Mouse (Mus musculus) MEL (cell line): Measurements from ENCODE around the gene Gm5269. TPM values are rescaled to one million over a fixed set of nuclear protein-coding genes. Genes with fewer than 3 reads are reported as not detected.

Experiments used
- DNase-seq: peaks from one replicate; pipeline ENCODE4 v3.0.0; 2011; ENCODE audit warnings: low read depth, low spot score
- H3K27ac ChIP-seq: 2 replicates; pipeline ENCODE4 v1.5.1; 2012; ENCODE audit warnings: low read depth, mild to moderate bottlenecking, control low read depth, low read length, moderate library complexity; ENCODE audit not compliant: control insufficient read depth
- H3K27me3 ChIP-seq, 2 experiments: fragments of 150-350 bp in 1 of 2; sonication (generic) in 1 of 2; 2 replicates each; pipeline ENCODE4 v1.6.1; 2012; ENCODE audit warnings: low read length in 2 of 2, mild to moderate bottlenecking in 2 of 2, improper control_type of control experiment in 1 of 2, moderate library complexity in 1 of 2; ENCODE audit not compliant: insufficient read depth in 2 of 2, control insufficient read depth in 1 of 2
- H3K36me3 ChIP-seq, 2 experiments: 2 replicates each; pipeline ENCODE4 v1.6.1; 2012 to 2014; ENCODE audit warnings: low read length in 2 of 2, improper control_type of control experiment in 1 of 2, inconsistent platforms in 1 of 2, mild to moderate bottlenecking in 1 of 2; ENCODE audit not compliant: insufficient read depth in 2 of 2, control insufficient read depth in 1 of 2
- H3K4me1 ChIP-seq, 2 experiments: fragments of 150-350 bp in 1 of 2; sonication (generic) in 1 of 2; 2 replicates each; pipeline ENCODE4 v1.6.1; 2012; ENCODE audit warnings: low read length in 2 of 2, improper control_type of control experiment in 1 of 2, mild to moderate bottlenecking in 1 of 2; ENCODE audit not compliant: insufficient read depth in 2 of 2, control insufficient read depth in 1 of 2
- H3K4me3 ChIP-seq, 2 experiments: fragments of 150-350 bp in 1 of 2; sonication (generic) in 1 of 2; 2 replicates each; pipeline ENCODE4 v1.5.1; 2012; ENCODE audit warnings: low read depth in 2 of 2, low read length in 2 of 2, mild to moderate bottlenecking in 2 of 2, moderate library complexity in 2 of 2, control low read depth in 1 of 2, improper control_type of control experiment in 1 of 2; ENCODE audit not compliant: control insufficient read depth in 1 of 2, insufficient read depth in 1 of 2
- H3K79me2 ChIP-seq: 2 replicates; pipeline ENCODE4 v1.6.1; 2012; ENCODE audit warnings: mild to moderate bottlenecking, low read length, moderate library complexity; ENCODE audit not compliant: control insufficient read depth, poor library complexity, insufficient read depth
- H3K9ac ChIP-seq: 2 replicates; pipeline ENCODE4 v1.6.1; 2012; ENCODE audit warnings: low read depth, mild to moderate bottlenecking, control low read depth, low read length, moderate library complexity; ENCODE audit not compliant: control insufficient read depth, poor library complexity, severe bottlenecking
- H3K9me3 ChIP-seq: fragments of 150-350 bp; sonication (generic); replicated peaks from 2 replicates; pipeline ENCODE4 v1.6.1; 2012; ENCODE audit warnings: mild to moderate bottlenecking, low read length, improper control_type of control experiment, moderate library complexity; ENCODE audit not compliant: insufficient read depth
- CHD1 ChIP-seq: IDR thresholded peaks from 2 replicates; pipeline ENCODE4 v1.6.1; 2012; ENCODE audit warnings: low read depth, mild to moderate bottlenecking, inconsistent platforms, low read length, improper control_type of control experiment
- CTCF ChIP-seq, 3 experiments: IDR thresholded peaks in 2 of 3; conservative IDR thresholded peaks in 1 of 3; 2 replicates each; pipeline ENCODE4 v1.5.1; 2011 to 2012; ENCODE audit warnings: low read length in 3 of 3, low read depth in 2 of 3, mild to moderate bottlenecking in 2 of 3, improper control_type of control experiment in 1 of 3, inconsistent platforms in 1 of 3, mixed read lengths in 1 of 3, moderate library complexity in 1 of 3; ENCODE audit not compliant: control insufficient read depth in 1 of 3, insufficient read depth in 1 of 3, poor library complexity in 1 of 3, severe bottlenecking in 1 of 3
- EP300 ChIP-seq, 2 experiments: IDR thresholded peaks; 2 replicates each; pipeline ENCODE4 v1.6.1; 2011; ENCODE audit warnings: improper control_type of control experiment in 2 of 2, low read length in 2 of 2, low read depth in 1 of 2, mild to moderate bottlenecking in 1 of 2
- GABPA ChIP-seq: IDR thresholded peaks from 2 replicates; pipeline ENCODE4 v1.6.1; 2012; ENCODE audit warnings: low read depth, mild to moderate bottlenecking, inconsistent platforms, low read length, improper control_type of control experiment, moderate library complexity
- MAFK ChIP-seq: IDR thresholded peaks from 2 replicates; pipeline ENCODE4 v1.6.1; 2011; ENCODE audit warnings: low read depth, mild to moderate bottlenecking, low read length, improper control_type of control experiment, borderline replicate concordance
- MAX ChIP-seq: IDR thresholded peaks from 2 replicates; pipeline ENCODE4 v1.6.1; 2011; ENCODE audit warnings: low read length, improper control_type of control experiment
- MXI1 ChIP-seq: IDR thresholded peaks from 2 replicates; pipeline ENCODE4 v1.6.1; 2011; ENCODE audit warnings: mild to moderate bottlenecking, low read depth, low read length, improper control_type of control experiment
- NELFE ChIP-seq: IDR thresholded peaks from 2 replicates; pipeline ENCODE4 v1.6.1; 2011; ENCODE audit warnings: low read depth, low read length, improper control_type of control experiment
- NRF1 ChIP-seq: IDR thresholded peaks from 2 replicates; pipeline ENCODE4 v1.6.1; 2014; ENCODE audit warnings: low read depth, mild to moderate bottlenecking, inconsistent platforms, low read length, improper control_type of control experiment, moderate library complexity; ENCODE audit not compliant: poor library complexity, insufficient read depth, severe bottlenecking
- POLR2A ChIP-seq, 2 experiments: IDR thresholded peaks; 2 replicates each; pipeline ENCODE4 v1.6.1; 2011 to 2012; ENCODE audit warnings: low read length in 2 of 2, mild to moderate bottlenecking in 2 of 2, control low read depth in 1 of 2, improper control_type of control experiment in 1 of 2, low read depth in 1 of 2, moderate library complexity in 1 of 2; ENCODE audit not compliant: control insufficient read depth in 1 of 2, insufficient read depth in 1 of 2, poor library complexity in 1 of 2
- POLR2AphosphoS2 ChIP-seq: IDR thresholded peaks from 2 replicates; pipeline ENCODE4 v1.6.1; 2011; ENCODE audit warnings: low read length, improper control_type of control experiment
- TCF12 ChIP-seq: IDR thresholded peaks from 2 replicates; pipeline ENCODE4 v1.6.1; 2014; ENCODE audit warnings: low read depth, mild to moderate bottlenecking, inconsistent platforms, low read length, improper control_type of control experiment, moderate library complexity
- UBTF ChIP-seq: IDR thresholded peaks from 2 replicates; pipeline ENCODE4 v1.6.1; 2012; ENCODE audit warnings: low read depth, mild to moderate bottlenecking, inconsistent platforms, low read length, improper control_type of control experiment, moderate library complexity, borderline replicate concordance; ENCODE audit not compliant: insufficient read depth
- USF1 ChIP-seq: IDR thresholded peaks from 2 replicates; pipeline ENCODE4 v1.6.1; 2014; ENCODE audit warnings: low read depth, mild to moderate bottlenecking, inconsistent platforms, low read length, improper control_type of control experiment, moderate library complexity
- ZC3H11A ChIP-seq: IDR thresholded peaks from 2 replicates; pipeline ENCODE4 v1.6.1; 2012; ENCODE audit warnings: low read depth, mild to moderate bottlenecking, inconsistent platforms, low read length, improper control_type of control experiment
- ZKSCAN1 ChIP-seq: IDR thresholded peaks from 2 replicates; pipeline ENCODE4 v1.6.1; 2012; ENCODE audit warnings: low read depth, mild to moderate bottlenecking, inconsistent platforms, low read length, improper control_type of control experiment, moderate library complexity
- ZNF384 ChIP-seq: IDR thresholded peaks from 2 replicates; pipeline ENCODE4 v1.6.1; 2012; ENCODE audit warnings: low read depth, mild to moderate bottlenecking, inconsistent platforms, low read length, improper control_type of control experiment
- polyA plus RNA-seq, 2 experiments: library from polyadenylated mRNA; stranded (reverse) in 1 of 2; unstranded in 1 of 2; fragments of >175 nt in 1 of 2; fragments of >200 nt in 1 of 2; gene quantifications; 2 replicates each; pipeline versions ENCODE4 v1.2.1 to v1.2.4; 2012; ENCODE audit warnings: low replicate concordance in 2 of 2, low read depth in 1 of 2; ENCODE audit not compliant: insufficient read length in 2 of 2, insufficient read depth in 1 of 2, missing spikeins in 1 of 2
- total RNA-seq: library from RNA; depleted of rRNA; stranded (reverse); fragments of 300-350 nt; gene quantifications from 2 replicates; pipeline ENCODE4 v1.2.3, GENCODE M21; 2012

Gm5269 gene
- total and polyA plus RNA-seq, 3 experiments: 0.67 TPM; not detected in 2

GRCm38 (mm10) chr1:45916174-45916573, 26.1 kb upstream of the Gm5269 start:
- no peak for TF ChIP-seq ZC3H11A
- TF ChIP-seq NRF1: no peak
- no peak for TF ChIP-seq ZKSCAN1
- no peak for TF ChIP-seq NELFE
- TF ChIP-seq CTCF (IDR thresholded peaks at IDR 0.05 in 2 of 3, conservative IDR thresholded peaks at IDR 0.05 in 1 of 3; ENCODE audit: control insufficient read depth in 1 of 3, insufficient read depth in 1 of 3, low read depth in 2 of 3, low read length in 3 of 3, poor library complexity in 1 of 3, severe bottlenecking in 1 of 3): no peak
- no peak for TF ChIP-seq UBTF
- TF ChIP-seq MAFK: no peak
- TF ChIP-seq POLR2AphosphoS2: no peak
- no peak for TF ChIP-seq MAX
- TF ChIP-seq CHD1: no peak
- H3K36me3 ChIP-seq: peaks cover 3 to 35% of the 10 kb centered on the region in 2 experiments; a peak in 3 of 4 replicates
- no peak for DNase-seq

DNA sequence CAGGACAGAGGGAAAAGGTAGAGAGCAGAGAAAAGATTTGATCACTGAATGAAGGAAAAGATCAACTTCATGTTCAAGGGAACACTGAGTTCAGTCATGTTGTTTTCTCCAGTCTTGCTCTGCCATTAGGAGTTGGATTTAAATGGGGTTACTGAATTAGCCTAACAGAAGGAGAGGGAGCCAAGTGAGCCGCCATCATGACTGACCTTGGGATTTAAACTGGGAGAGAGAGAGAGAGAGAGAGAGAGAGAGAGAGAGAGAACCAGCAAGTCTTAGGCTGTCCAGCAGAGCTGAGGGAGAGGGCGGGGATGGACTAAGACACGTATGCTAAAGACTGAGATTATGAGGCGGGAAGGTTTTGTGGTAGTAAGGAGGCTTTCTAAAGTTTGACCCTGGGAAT, 24.2 kb upstream of the Gm5269 start:
- H3K27me3 ChIP-seq: no peaks in the 10 kb centered on the region
- no peak overlapping the region for H3K4me3 ChIP-seq
- no peaks in the 10 kb centered on the region for H3K9me3 ChIP-seq
- DNase-seq: no peak
- H3K4me1 ChIP-seq: no peaks in the 10 kb centered on the region
- peaks cover 0 to 36% of the 10 kb centered on the region in 2 experiments; a peak in 3 of 4 replicates for H3K36me3 ChIP-seq
- H3K9ac ChIP-seq: no peak overlapping the region
- TF ChIP-seq TCF12 (no peak), ZC3H11A (no peak), POLR2A (IDR thresholded peaks at IDR 0.05; ENCODE audit: control insufficient read depth in 1 of 2, insufficient read depth in 1 of 2, low read depth in 1 of 2, low read length in 2 of 2, poor library complexity in 1 of 2) (no peak), GABPA (no peak), MAFK (no peak), UBTF (no peak), MAX (no peak), CTCF (IDR thresholded peaks at IDR 0.05 in 2 of 3, conservative IDR thresholded peaks at IDR 0.05 in 1 of 3; ENCODE audit: control insufficient read depth in 1 of 3, insufficient read depth in 1 of 3, low read depth in 2 of 3, low read length in 3 of 3, poor library complexity in 1 of 3, severe bottlenecking in 1 of 3) (no peak), USF1 (no peak), EP300 (IDR thresholded peaks at IDR 0.05; ENCODE audit: low read depth in 1 of 2, low read length in 2 of 2) (no peak), ZNF384 (no peak), MXI1 (no peak)
- TF ChIP-seq, all 39 proteins: peak for 0
- no peak overlapping the region for H3K27ac ChIP-seq
- no peaks in the 10 kb centered on the region for H3K79me2 ChIP-seq

More at GRCm38 (mm10) chr1:45916174-45916573, 26.1 kb upstream of the Gm5269 start:
- Histone ChIP-seq H3K27ac (no peak overlapping the region), H3K4me3 (no peak overlapping the region), H3K9me3 (no peaks in the 10 kb centered on the region), H3K79me2 (no peaks in the 10 kb centered on the region), H3K9ac (no peak overlapping the region), H3K27me3 (no peaks in the 10 kb centered on the region), H3K4me1 (no peaks in the 10 kb centered on the region)
